Mouse (Mus musculus): ENCODE measurements around the gene Slit3.

Slit3 gene

DNA sequence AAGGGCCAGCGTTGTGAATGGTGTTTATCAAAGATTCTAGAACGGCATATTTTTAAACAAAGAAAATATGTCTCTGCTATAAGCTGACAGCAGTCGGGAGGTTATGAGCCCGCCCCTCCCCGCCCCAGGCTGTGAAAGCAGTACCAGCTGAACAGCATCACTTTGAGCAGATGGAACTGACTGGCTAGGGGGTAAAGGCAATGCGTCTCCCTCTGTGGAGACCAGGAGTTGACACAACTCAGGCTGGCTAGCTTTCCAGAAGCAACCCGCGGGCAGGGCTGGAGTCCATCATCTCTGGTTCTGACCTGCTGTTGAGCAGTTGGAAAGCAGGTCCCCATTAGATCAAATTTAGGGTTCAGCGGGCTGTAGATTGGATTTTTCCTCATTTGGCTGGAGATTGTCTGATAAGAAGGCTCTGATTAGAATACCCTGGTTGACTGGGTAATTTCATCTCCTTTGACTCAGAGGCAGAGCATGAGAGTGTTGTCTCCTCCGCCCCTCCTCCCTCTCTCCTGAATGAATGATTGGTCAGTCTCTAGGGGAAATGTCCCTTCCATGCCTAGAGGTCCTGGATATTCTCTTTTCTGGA lies 480.7 kb downstream of the Slit3 start:
- in situ Hi-C loops (cut with MboI; ENCODE audit: low pct_unique_long_range_greater_than_20kb in 1 of 2, low sequenced_read_pairs in 2 of 2, unreplicated experiment in 1 of 2): no loop called here

- in situ Hi-C loops (cut with MboI; ENCODE audit: low pct_unique_long_range_greater_than_20kb in 1 of 2, low sequenced_read_pairs in 2 of 2, unreplicated experiment in 1 of 2): no loop called here
Observed at GRCm38 (mm10) chr11:35602586-35602985, 481.6 kb downstream of the Slit3 start.

DNA sequence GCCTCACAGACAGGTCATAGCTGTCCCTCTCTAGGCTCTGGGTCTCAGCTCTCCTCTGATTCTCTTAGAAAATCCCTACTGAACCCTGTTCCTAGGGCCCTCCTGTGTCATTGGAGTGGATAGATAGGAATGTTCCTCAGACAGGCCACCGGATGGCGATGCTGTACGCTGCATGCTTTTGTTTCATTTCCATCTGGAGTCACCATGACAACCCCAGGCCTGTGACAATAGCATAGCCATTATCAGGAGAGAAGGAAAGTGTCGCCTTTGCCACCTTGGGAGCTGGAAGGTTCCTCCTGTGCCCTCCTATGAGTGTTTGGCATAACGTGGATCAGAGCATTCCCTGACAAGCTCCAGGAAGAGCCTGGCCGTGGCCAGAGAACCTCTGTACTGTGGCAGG lies 482.9 kb downstream of the Slit3 start:
- in situ Hi-C loops (cut with MboI; ENCODE audit: low pct_unique_long_range_greater_than_20kb in 1 of 2, low sequenced_read_pairs in 2 of 2, unreplicated experiment in 1 of 2): no loop called here

GRCm38 (mm10) chr11:35604848-35605790 lies 484.1 kb downstream of the Slit3 start:
- in situ Hi-C loops (cut with MboI; ENCODE audit: low pct_unique_long_range_greater_than_20kb in 1 of 2, low sequenced_read_pairs in 2 of 2, unreplicated experiment in 1 of 2): no loop called here

DNA sequence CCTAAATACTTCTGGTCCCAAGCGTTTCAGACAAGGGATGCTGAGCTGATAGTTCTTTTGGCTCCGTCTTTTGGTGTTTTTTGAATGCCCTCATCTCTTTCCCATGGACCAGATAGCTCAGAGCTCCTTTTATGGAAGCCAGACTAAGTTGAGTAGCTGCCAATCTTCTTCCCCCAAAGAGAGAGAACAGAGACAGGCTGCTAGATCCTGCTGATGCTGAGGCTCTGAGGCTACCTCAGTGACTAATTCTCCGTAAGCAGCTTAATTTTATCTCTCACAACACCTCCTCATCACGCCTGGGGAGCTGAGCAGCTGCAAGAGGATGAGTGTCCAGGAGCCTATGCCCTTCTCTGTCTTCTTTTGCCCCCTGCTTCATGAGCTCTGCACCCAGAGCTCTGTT lies 486.2 kb downstream of the Slit3 start:
- in situ Hi-C loops (cut with MboI; ENCODE audit: low pct_unique_long_range_greater_than_20kb in 1 of 2, low sequenced_read_pairs in 2 of 2, unreplicated experiment in 1 of 2): no loop called here

DNA sequence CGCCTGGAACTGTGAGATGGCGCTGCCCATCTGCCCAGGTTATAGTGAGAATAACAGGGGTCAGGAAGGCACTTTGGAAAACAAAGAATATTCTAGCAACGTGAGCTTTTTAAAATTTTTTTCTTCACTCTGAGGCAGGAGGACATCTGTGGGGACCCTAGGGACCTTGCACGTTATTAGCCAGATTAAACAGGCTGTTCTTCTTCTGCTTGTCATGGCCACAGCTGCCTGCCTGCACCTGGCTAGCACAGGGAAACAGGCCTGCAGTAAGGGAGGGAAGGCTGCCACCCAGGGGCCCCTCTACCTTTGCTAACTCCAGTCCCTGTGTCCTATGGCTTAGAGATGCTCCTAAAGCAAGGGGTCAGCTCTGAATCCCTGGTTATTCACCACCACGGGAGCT lies 487.8 kb downstream of the Slit3 start:
- in situ Hi-C loops (cut with MboI; ENCODE audit: low pct_unique_long_range_greater_than_20kb in 1 of 2, low sequenced_read_pairs in 2 of 2, unreplicated experiment in 1 of 2): no loop called here

DNA sequence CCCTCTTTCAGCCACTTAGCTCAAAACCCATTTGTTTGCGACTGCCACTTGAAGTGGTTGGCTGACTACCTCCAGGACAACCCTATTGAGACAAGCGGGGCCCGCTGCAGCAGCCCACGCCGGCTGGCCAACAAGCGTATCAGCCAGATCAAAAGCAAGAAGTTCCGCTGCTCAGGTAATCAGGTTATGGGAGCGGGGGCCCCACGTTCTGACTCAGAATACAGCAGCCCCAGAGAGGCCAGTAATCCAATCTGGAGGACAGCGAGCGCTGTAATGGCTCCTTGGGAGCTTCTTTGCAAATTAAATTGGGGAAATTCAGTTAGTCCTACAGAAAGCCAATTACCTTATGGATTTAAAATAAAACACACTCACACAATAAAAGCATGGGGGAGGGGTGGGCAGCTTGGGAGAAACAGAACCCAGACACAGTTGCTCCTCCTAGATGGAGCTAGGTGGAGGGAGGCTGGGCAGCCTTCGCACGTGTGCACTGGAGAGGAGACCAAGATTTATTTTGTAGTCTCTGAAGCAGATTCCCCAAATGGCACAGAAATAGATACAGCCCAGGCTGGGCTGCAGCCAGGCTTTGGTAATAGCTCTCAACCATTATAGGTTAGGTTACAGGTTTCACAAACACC lies 491.4 kb downstream of the Slit3 start:
- in situ Hi-C loops (cut with MboI; ENCODE audit: low pct_unique_long_range_greater_than_20kb in 1 of 2, low sequenced_read_pairs in 2 of 2, unreplicated experiment in 1 of 2): no loop called here

DNA sequence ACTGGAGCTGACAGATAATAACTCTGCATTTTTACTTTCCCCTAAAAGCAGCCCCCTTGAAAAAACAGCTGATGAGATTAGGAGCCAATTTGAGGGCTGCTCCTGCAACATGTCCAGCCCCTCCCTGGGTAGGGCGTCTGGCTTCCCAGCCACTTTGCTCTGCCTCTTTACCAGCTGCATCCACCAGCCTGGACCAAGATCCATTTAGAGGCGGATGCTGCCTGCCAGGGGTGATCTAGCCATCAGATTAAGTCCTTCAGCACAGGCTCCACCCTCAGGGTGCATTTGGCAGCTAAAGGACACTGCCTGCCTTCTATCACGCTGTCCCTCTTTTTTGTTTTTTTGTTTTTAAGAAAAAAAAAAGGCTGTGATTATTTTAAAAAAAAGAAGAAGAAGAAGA lies 493.5 kb downstream of the Slit3 start:
- in situ Hi-C loops (cut with MboI; ENCODE audit: low pct_unique_long_range_greater_than_20kb in 1 of 2, low sequenced_read_pairs in 2 of 2, unreplicated experiment in 1 of 2): no loop called here

DNA sequence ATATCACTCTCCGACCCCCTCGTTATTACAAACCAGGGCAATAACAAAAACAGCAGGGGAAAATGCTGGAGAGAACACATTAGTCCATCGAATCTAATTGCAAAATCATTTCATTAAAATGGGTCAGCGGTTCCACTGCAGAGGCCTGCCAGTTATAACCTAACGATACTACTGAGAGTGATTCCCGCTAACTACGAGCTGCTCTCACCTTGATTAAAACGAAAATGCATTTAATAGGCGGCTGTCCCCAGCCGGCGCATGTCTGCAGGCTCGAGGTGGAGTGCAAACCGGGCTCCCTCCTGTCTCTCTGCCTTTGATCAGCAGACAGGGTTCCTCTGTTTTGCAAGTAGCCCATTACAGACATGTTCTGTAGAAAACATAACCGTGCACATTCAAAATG lies 498.4 kb downstream of the Slit3 start:
- in situ Hi-C loops (cut with MboI; ENCODE audit: low pct_unique_long_range_greater_than_20kb in 1 of 2, low sequenced_read_pairs in 2 of 2, unreplicated experiment in 1 of 2): no loop called here

GRCm38 (mm10) chr11:35622736-35623135 lies 501.7 kb downstream of the Slit3 start:
- in situ Hi-C loops (cut with MboI; ENCODE audit: low pct_unique_long_range_greater_than_20kb in 1 of 2, low sequenced_read_pairs in 2 of 2, unreplicated experiment in 1 of 2): no loop called here

GRCm38 (mm10) chr11:35624515-35625270 lies 503.7 kb downstream of the Slit3 start:
- in situ Hi-C loops (cut with MboI; ENCODE audit: low pct_unique_long_range_greater_than_20kb in 1 of 2, low sequenced_read_pairs in 2 of 2, unreplicated experiment in 1 of 2): no loop called here

DNA sequence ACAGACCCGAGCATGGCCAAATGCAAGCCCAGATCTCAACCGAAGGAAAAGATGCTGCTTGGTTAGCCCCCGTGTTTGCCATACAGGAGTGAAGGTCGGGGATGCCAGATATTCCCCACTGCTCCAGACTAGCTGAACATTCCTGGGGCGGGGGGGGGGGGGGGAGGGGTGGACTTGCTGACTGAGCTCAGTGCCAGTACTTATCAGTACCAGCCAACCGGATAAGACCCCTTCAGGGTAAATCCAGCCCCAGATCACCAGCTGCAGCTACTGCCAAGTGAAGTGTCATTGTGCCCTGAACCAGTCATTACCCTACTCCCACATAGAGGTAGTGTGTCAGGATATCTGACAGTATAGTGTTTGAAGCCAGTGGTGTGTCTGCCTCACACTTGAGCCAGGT lies 504.6 kb downstream of the Slit3 start:
- in situ Hi-C loops (cut with MboI; ENCODE audit: low pct_unique_long_range_greater_than_20kb in 1 of 2, low sequenced_read_pairs in 2 of 2, unreplicated experiment in 1 of 2): no loop called here

GRCm38 (mm10) chr11:35626161-35626885 lies 505.3 kb downstream of the Slit3 start:
- in situ Hi-C loops (cut with MboI; ENCODE audit: low pct_unique_long_range_greater_than_20kb in 1 of 2, low sequenced_read_pairs in 2 of 2, unreplicated experiment in 1 of 2): no loop called here

DNA sequence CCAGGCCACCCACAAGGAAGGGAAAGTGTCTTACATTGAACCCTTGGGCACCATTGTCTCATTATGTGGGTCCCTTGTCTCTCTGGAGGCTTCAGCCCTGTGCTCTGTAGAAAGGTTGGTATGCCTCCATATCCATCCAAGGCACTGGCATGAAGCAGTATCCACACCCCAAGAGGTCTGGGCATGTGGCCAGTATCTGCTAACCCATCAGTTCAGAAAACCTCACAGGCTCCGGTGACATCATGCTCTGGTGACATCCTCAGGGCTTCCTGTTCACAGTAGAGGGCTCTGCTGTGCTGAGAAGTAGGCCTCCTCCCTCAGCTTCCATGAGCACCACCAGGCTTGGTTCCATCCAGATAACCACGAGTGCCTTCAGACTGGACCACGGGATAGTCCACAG lies 506.8 kb downstream of the Slit3 start:
- in situ Hi-C loops (cut with MboI; ENCODE audit: low pct_unique_long_range_greater_than_20kb in 1 of 2, low sequenced_read_pairs in 2 of 2, unreplicated experiment in 1 of 2): no loop called here

GRCm38 (mm10) chr11:35632262-35632661 lies 511.2 kb downstream of the Slit3 start:
- in situ Hi-C loops (cut with MboI; ENCODE audit: low pct_unique_long_range_greater_than_20kb in 1 of 2, low sequenced_read_pairs in 2 of 2, unreplicated experiment in 1 of 2): no loop called here

- in situ Hi-C loops (cut with MboI; ENCODE audit: low pct_unique_long_range_greater_than_20kb in 1 of 2, low sequenced_read_pairs in 2 of 2, unreplicated experiment in 1 of 2): no loop called here
Observed at GRCm38 (mm10) chr11:35637102-35637501, 516.1 kb downstream of the Slit3 start.

DNA sequence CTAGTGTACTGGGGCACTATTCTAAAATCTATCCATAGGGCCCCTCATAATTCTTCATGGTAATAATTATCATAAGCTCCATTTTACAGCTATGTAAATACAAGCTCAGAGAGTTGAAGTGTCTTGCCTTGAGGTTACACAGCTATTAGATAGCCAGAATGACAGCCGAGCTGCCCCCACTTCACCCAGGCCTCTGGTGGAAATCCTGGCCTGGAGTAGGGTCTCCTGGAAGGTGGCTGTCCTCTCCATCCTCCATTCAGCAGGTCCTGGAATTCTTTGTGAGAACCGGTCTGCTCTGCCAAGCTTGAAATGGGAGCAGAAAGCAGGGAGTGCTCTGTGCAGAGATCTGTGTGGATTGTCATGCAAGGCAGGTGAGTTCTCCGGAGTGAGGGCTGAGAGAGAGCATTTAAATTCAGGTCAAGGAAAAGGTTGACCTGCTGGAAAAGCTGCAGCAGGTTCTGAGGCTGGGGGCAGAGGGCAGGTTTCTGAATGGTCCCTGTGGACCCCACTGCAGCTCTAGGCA lies 517.9 kb downstream of the Slit3 start:
- in situ Hi-C loops (cut with MboI; ENCODE audit: low pct_unique_long_range_greater_than_20kb in 1 of 2, low sequenced_read_pairs in 2 of 2, unreplicated experiment in 1 of 2): no loop called here

DNA sequence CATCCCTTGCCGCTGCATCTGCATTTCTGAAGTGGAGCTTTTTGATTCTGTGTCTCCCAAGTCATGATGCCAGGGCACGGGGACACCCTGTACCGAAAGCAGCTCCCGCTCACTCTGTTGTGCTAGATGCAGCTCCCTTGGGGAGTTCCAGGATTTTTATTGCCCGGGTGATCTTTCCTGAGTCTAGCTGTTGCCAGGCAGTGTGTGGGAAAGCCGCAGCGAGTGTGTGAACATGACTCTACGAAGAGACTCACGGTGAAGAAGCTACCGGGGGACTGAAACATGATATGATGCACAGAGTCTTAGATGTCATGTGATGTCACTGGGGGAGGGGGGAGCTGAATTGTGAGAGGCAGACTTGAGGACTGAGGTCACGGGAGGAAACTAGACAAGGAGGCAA lies 518.4 kb downstream of the Slit3 start:
- in situ Hi-C loops (cut with MboI; ENCODE audit: low pct_unique_long_range_greater_than_20kb in 1 of 2, low sequenced_read_pairs in 2 of 2, unreplicated experiment in 1 of 2): no loop called here
